Mouse (Mus musculus): ENCODE data around the gene Gm5157. TPM values are rescaled to one million over a fixed set of nuclear protein-coding genes. Genes with fewer than 3 reads are reported as not detected.
"Not testable (repeated sequence)": the region's sequence is repeated elsewhere in the genome, so short reads cannot be mapped to it uniquely, and the experiment has no call there.

Gene Gm5157
- polyA plus RNA-seq (2015; fragmentation: Nextera tagmentation; extraction: Ambion mirVana), result not detected in 2 replicates

DNA sequence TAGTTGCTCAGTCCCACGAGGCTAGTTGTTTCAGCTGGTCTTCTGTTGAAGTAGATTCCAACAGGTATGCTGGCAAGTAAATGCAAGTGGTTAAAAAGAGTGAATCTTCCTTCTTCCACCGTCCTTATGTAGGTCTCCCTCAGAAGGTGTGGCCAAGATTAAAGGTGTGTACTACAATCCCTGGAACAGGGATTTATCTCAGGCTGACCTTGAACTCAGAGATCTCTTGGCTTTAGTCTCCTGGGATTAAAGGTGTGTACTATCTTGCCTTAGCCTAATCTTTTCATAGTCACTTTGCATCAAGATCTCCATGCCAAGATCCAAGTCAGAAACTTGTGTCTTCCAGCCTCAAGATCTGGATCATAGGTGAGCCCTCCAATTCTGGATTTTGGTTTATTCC, at the start of gene Gm5157:
TSS of gene Gm5157 (minus strand) at position 101 of the 400 bp plus-strand sequence.
- not testable (repeated sequence) for ATAC-seq (replicated peaks; ENCODE audit: low FRiP score, low read depth); H3K4me3 ChIP-seq (replicated peaks; ENCODE audit: low read depth, low read length); H3K27me3 ChIP-seq (ENCODE audit: insufficient read depth, low read length); H3K27ac ChIP-seq; H3K36me3 ChIP-seq (ENCODE audit: insufficient read depth, low read length); H3K9ac ChIP-seq (ENCODE audit: low read depth, low read length); DNase-seq (ENCODE audit: low spot score); H3K4me2 ChIP-seq (ENCODE audit: low read length); H3K9me3 ChIP-seq (replicated peaks; ENCODE audit: low read length); H3K4me1 ChIP-seq (replicated peaks; ENCODE audit: insufficient read depth, low read length)
- 33% methylated on average over 1 of the region's 2 CpGs for WGBS

DNA sequence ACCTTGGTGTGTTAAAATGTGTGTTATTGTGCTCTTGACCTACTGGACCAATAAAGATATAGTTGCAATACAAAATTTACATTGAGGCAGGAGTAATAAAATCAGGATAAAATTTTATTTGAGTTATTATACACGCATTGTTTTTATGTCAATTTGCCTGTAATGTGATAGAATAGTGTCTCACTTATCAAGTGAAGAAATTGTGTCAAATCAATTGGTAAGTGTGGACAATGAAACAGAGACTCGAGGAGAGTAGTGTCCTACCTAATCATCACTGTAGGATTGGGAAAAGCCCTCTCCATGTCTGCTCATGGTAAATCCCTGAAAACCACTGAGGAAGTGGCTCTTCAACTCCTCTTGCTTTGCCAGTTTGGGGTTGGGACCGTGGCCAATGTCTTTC, 28.3 kb downstream of the Gm5157 start, which contains the start of gene Vmn1r123:
TSS of gene Vmn1r123 (plus strand) at position 301 of the 400 bp plus-strand sequence.
- not testable (repeated sequence) for H3K4me1 ChIP-seq (replicated peaks; ENCODE audit: insufficient read depth, low read length); ATAC-seq (replicated peaks; ENCODE audit: low FRiP score, low read depth); H3K4me2 ChIP-seq (ENCODE audit: low read length); H3K9ac ChIP-seq (ENCODE audit: low read depth, low read length); DNase-seq (ENCODE audit: low spot score); H3K27ac ChIP-seq; H3K9me3 ChIP-seq (replicated peaks; ENCODE audit: low read length); H3K36me3 ChIP-seq (ENCODE audit: insufficient read depth, low read length); H3K27me3 ChIP-seq (ENCODE audit: insufficient read depth, low read length); H3K4me3 ChIP-seq (replicated peaks; ENCODE audit: low read depth, low read length)
- 0% methylated on average over 1 of the region's 3 CpGs for WGBS

Other genes with a start within 250 kb of the Gm5157 start
- not detected in 2 replicates for gene Vmn1r119, start 178.0 kb downstream of the Gm5157 start, polyA plus RNA-seq (2015; fragmentation: Nextera tagmentation; extraction: Ambion mirVana)
- not detected in 2 replicates for gene Vmn1r120, start 136.6 kb downstream of the Gm5157 start, polyA plus RNA-seq (2015; fragmentation: Nextera tagmentation; extraction: Ambion mirVana)
- not detected in 2 replicates for gene Vmn1r121, start 91.9 kb downstream of the Gm5157 start, polyA plus RNA-seq (2015; fragmentation: Nextera tagmentation; extraction: Ambion mirVana)
- not detected in 2 replicates for gene Vmn1r122, start 56.3 kb downstream of the Gm5157 start, polyA plus RNA-seq (2015; fragmentation: Nextera tagmentation; extraction: Ambion mirVana)
- not detected in 2 replicates for gene Vmn1r123, start 28.2 kb downstream of the Gm5157 start, polyA plus RNA-seq (2015; fragmentation: Nextera tagmentation; extraction: Ambion mirVana)
- gene Vmn1r124, start 70.2 kb upstream of the Gm5157 start, polyA plus RNA-seq (2015; fragmentation: Nextera tagmentation; extraction: Ambion mirVana), result not detected in 2 replicates
- gene Vmn1r125, start 81.8 kb upstream of the Gm5157 start, polyA plus RNA-seq (2015; fragmentation: Nextera tagmentation; extraction: Ambion mirVana), result not detected in 2 replicates
- gene Vmn1r126, start 111.0 kb upstream of the Gm5157 start, polyA plus RNA-seq (2015; fragmentation: Nextera tagmentation; extraction: Ambion mirVana), result not detected in 2 replicates
- gene Vmn1r127, start 129.4 kb upstream of the Gm5157 start, polyA plus RNA-seq (2015; fragmentation: Nextera tagmentation; extraction: Ambion mirVana), result not detected in 2 replicates
- gene Vmn1r128, start 158.9 kb upstream of the Gm5157 start, polyA plus RNA-seq (2015; fragmentation: Nextera tagmentation; extraction: Ambion mirVana), result not detected in 2 replicates
- gene Vmn1r129, start 170.9 kb upstream of the Gm5157 start, polyA plus RNA-seq (2015; fragmentation: Nextera tagmentation; extraction: Ambion mirVana), result not detected in 2 replicates
- gene Gm6882, start 242.3 kb upstream of the Gm5157 start, polyA plus RNA-seq (2015; fragmentation: Nextera tagmentation; extraction: Ambion mirVana), result not detected in 2 replicates

All from kidney, postnatal 0 days (tissue).